Mouse (Mus musculus) erythroblast, embryonic 14.5 days (primary cell): ENCODE data around the gene Anks1.

Experiments used
- GATA1 ChIP-seq: IDR thresholded peaks from 2 replicates; pipeline ENCODE4 v1.6.1; 2012; ENCODE audit warnings: low read length, inconsistent platforms, mixed read lengths
- TAL1 ChIP-seq: IDR thresholded peaks from 3 replicates; pipeline ENCODE4 v1.6.1; 2012; ENCODE audit warnings: low read length, inconsistent platforms, mixed read lengths

DNA sequence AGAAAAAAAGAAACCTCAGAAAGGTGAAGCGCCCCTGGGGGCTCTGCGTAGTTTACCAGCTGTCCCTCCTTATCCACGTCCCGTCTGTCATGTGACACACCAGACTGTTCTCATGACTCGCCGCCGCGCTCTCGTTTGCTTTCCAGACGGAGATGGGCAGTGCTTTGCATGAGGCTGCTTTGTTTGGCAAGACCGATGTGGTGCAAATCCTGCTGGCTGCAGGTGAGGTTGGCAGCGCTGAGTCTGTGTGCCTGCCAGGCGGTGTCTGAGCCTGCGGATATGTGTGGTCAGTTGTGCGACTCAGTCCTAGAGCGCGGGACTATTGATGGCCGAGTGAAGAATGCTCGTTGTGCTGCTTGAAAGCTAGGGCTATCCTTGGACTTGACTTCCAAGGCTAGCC lies 77.0 kb downstream of the Anks1 start:
- TF ChIP-seq GATA1: no peak
- TF ChIP-seq TAL1: no peak
